In the genomic region with DNA sequence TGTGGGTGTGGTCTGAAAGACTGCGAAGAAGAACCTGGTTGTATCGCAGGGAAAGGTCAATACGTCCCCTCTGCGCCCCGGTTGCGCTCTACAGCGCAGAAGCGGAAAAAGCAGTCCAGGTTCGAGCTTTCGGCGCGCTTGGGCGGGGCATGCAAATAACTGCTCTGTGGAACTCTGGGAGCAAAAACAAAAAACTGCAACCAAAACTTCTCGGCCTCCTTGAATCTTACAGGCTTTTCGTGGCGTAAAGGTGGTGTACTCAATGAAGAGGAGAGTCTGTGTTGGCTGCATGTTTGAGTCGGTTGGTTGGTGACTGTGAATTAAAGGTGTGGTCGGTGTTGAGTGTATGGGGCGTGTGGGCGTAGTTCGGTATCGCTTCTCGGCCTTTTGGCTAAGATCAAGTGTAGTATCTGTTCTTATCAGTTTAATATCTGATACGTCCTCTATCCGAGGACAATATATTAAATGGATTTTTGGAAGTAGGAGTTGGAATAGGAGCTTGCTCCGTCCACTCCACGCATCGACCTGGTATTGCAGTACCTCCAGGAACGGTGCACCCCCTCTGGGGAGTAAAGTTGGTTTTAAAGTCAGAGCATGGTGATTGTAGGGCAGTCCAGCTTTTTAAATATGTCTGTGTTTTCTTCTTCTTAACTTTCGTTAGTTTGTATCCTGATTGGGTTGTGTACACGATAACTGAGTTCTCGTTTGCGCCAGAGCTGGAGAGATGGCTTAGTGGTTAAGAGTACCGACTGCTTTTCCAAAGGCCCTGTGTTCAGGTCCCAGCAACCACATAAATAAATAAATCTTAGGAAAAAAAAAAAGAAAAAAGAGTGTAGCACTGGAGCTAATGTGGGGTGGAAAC, we compare ENCODE assay signal across 7 mouse cellular contexts. TPM values are rescaled to one million over a fixed set of nuclear protein-coding genes. Genes with fewer than 3 reads are reported as not detected.
DNase-seq lines count a peak whose midpoint lies in the region; ATAC-seq lines count a peak whose summit lies in the region.

A gene (plus strand): TSS at position 201 of the 862 bp plus-strand sequence.

- H3K9me3 ChIP-seq in midbrain, embryonic 10.5 days (replicated peaks), result no peaks in the 10 kb centered on the region

- intact Hi-C loops in gastrocnemius, postnatal 14 days (cut with DNase I; ENCODE audit: low total_unique reads), result no loop called here
- intact Hi-C loops in left cerebral cortex, postnatal 25 days (cut with DNase I), result no loop called here

- peaks cover 21% of the 10 kb centered on the region for H3K4me1 ChIP-seq in midbrain, embryonic 10.5 days

- ATAC-seq in inflammation-experienced regulatory T-cells, adult 6 months, result peak; percentile 72

- no peaks in the 10 kb centered on the region for H3K27me3 ChIP-seq in midbrain, embryonic 10.5 days (ENCODE audit: low read depth, poor library complexity, severe bottlenecking)

- peak; percentile 73 to 75 for DNase-seq in adrenal gland, adult 18-20 months (ENCODE audit: low spot score in 2 of 2)
- peak; percentile 95 for DNase-seq in embryo, embryonic 10.5 days (ENCODE audit: low spot score)
- DNase-seq in gastrocnemius, postnatal 14 days, result peak; percentile 83
- peak; percentile 81 to 84 for DNase-seq in left cerebral cortex, postnatal 25 days (ENCODE audit: low spot score in 2 of 2)
- peak; percentile 90 for DNase-seq in midbrain, embryonic 10.5 days (ENCODE audit: low spot score)
- peak; percentile 86 for DNase-seq in skeletal muscle tissue, adult 2 months (ENCODE audit: low read depth, low spot score)

- H3K27ac ChIP-seq in midbrain, embryonic 10.5 days (replicated peaks), result peak within 1 kb of the TSS; percentile 98

- 0 out of 2 replicates have a peak, but pooled peaks cover 7% of the 10 kb centered on the region for H3K36me3 ChIP-seq in midbrain, embryonic 10.5 days

- peak within 1 kb of the TSS; percentile 70 for H3K4me3 ChIP-seq in midbrain, embryonic 10.5 days

- WGBS in midbrain, embryonic 10.5 days, result under 1% methylated on average over 34 of the region's 34 CpGs

RNA-seq across cellular contexts. Expression of the gene that starts here (rescaled TPM):
- 10 to 100 TPM; 29.3 to 31.3 TPM for total RNA-seq in adrenal gland, adult 18-20 months (2021)
- total RNA-seq in gastrocnemius, postnatal 14 days (2021), result 10 to 100 TPM; 18.0 to 19.8 TPM
- 10 to 100 TPM; 74.3 to 80.3 (median 78.1) TPM for polyA plus RNA-seq in inflammation-experienced regulatory T-cells, adult 6 months (2017; shearing (Covaris generic))
- 1 to 10 TPM; 6.0 to 7.2 TPM for total RNA-seq in left cerebral cortex, postnatal 25 days (2021)
- polyA plus RNA-seq in midbrain, embryonic 10.5 days (2016; fragmentation: Nextera tagmentation; extraction: Ambion mirVana), result 35.2 and 39.2 TPM in 2 replicates

Comparison
In these comparisons a context has a peak if more than half of its experiments do, and no peak if none do; other contexts are left out.
1. Peak in every context shown above with its lines: DNase-seq, ATAC-seq, H3K4me3 ChIP-seq and H3K27ac ChIP-seq.